In the genomic region with DNA sequence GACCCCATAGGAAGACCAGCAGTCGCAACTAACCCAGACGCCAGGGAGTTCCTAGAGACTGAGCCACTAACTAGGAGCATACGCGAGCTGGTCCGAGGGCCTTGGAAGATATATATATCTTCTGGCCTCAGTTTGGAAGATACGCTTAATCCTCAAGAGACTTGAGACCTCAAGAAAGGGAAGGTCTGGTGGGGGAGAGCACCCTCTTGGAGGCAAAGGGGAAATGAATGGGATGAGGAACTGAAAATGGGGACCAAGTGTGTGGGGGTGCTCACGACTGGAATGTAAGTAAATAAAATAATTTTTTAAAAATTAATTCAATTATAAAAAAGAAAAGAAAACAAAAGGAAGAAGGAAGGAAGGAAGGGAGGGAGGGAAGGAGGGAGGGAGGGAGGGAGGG, we compare ENCODE assay signal across 20 mouse cellular contexts.
DNase-seq lines count a peak whose midpoint lies in the region; ATAC-seq and TF ChIP-seq lines count a peak whose summit lies in the region.
"Had no signal": no experiment of that assay in that cellular context is flagged by ENCODE, and none has a peak within 500 bp of the region (broad histone marks: within the 10 kb centered on the region; RNA-seq: fewer than 3 reads in every experiment).

No protein-coding gene starts in this region.

- H3K9ac ChIP-seq in CH12.LX (ENCODE audit: insufficient read depth, low read depth): no peak overlapping the region
- H3K9ac ChIP-seq: embryonic facial prominence, embryonic 12.5 days; forebrain, embryonic 13.5 days; forebrain, embryonic 15.5 days; forebrain, postnatal 0 days had no signal

- dilution Hi-C loops in CH12.LX (cut with MboI; ENCODE audit: extremely low pct_ligation_motif_present, extremely low pct_unique_long_range_greater_than_20kb, low sequenced_read_pairs): no loop called here

- DNase-seq in CH12.LX (ENCODE audit: extremely low read depth): peak; percentile 3
- DNase-seq in urinary bladder, adult 2 months (ENCODE audit: low spot score): no peak
- no peak for DNase-seq in cerebellum, postnatal 4 days (ENCODE audit: low spot score in 2 of 2)
- DNase-seq: adrenal gland, adult 2 months; adrenal gland, postnatal 10 days; adrenal gland, postnatal 25 days; B cell, adult 2 months; cerebellum, adult 11 months; cerebellum, adult 18-20 months; cerebellum, adult 8-10 months; cerebellum, postnatal 10 days; cerebellum, postnatal 25 days; forebrain, postnatal 0 days had no signal

- H3K36me3 ChIP-seq in CH12.LX (replicated peaks in 1 of 2; ENCODE audit: control insufficient read depth in 1 of 2, insufficient read depth in 1 of 2, low read length in 1 of 2): no peaks in the 10 kb centered on the region
- H3K36me3 ChIP-seq: embryonic facial prominence, embryonic 10.5 days; embryonic facial prominence, embryonic 12.5 days; forebrain, embryonic 15.5 days had no signal

- H3K27ac ChIP-seq in CH12.LX (ENCODE audit: insufficient read depth, low read depth): no peak overlapping the region
- H3K27ac ChIP-seq: embryonic facial prominence, embryonic 10.5 days; embryonic facial prominence, embryonic 12.5 days; forebrain, embryonic 13.5 days; forebrain, embryonic 15.5 days had no signal

- no peaks in the 10 kb centered on the region for H3K79me2 ChIP-seq in CH12.LX (replicated peaks; ENCODE audit: control insufficient read depth, extremely low read depth, insufficient read depth, poor library complexity, severe bottlenecking)

- H3K9me3 ChIP-seq in CH12.LX (replicated peaks; ENCODE audit: low read length): no peaks in the 10 kb centered on the region
- H3K9me3 ChIP-seq: embryonic facial prominence, embryonic 10.5 days; embryonic facial prominence, embryonic 12.5 days; forebrain, embryonic 13.5 days; forebrain, embryonic 15.5 days had no signal

- no peak for TF ChIP-seq POLR2A in CH12.LX (IDR thresholded peaks at IDR 0.05; ENCODE audit: low read depth, low read length)

- ATAC-seq in granulocyte monocyte progenitor cell, adult 5-6 weeks (replicated peaks; ENCODE audit: poor library complexity, severe bottlenecking): peak; percentile 65
- peak; percentile 63 for ATAC-seq in megakaryocyte progenitor cell, adult 5-6 weeks (replicated peaks; ENCODE audit: poor library complexity)
- ATAC-seq: CD4-positive, CD25-positive, alpha-beta regulatory T cell, adult 4 months; forebrain, embryonic 13.5 days; forebrain, embryonic 15.5 days; forebrain, postnatal 0 days had no signal

- peaks cover 0 to 8% of the 10 kb centered on the region in 2 experiments; a peak in 2 of 4 replicates for H3K4me1 ChIP-seq in CH12.LX (ENCODE audit: control insufficient read depth in 1 of 2, insufficient read depth in 2 of 2)
- H3K4me1 ChIP-seq: forebrain, embryonic 15.5 days had no signal

- no peak for TF ChIP-seq EP300 in CH12.LX (IDR thresholded peaks at IDR 0.05; ENCODE audit: low read length)

- TF ChIP-seq RAD21 in CH12.LX (IDR thresholded peaks at IDR 0.05; ENCODE audit: low read depth, low read length): no peak

- H3K4me3 ChIP-seq in CH12.LX (replicated peaks in 1 of 3; ENCODE audit: low read depth in 2 of 3, low read length in 2 of 3, poor library complexity in 1 of 3): no peak overlapping the region
- H3K4me3 ChIP-seq: embryonic facial prominence, embryonic 10.5 days; embryonic facial prominence, embryonic 12.5 days; forebrain, embryonic 13.5 days; forebrain, embryonic 15.5 days had no signal

- no peak overlapping the region for H3K4me2 ChIP-seq in CH12.LX (ENCODE audit: insufficient read depth, low read depth, poor library complexity, severe bottlenecking)
- H3K4me2 ChIP-seq: embryonic facial prominence, embryonic 12.5 days; forebrain, embryonic 13.5 days; forebrain, embryonic 15.5 days had no signal

- peaks cover 36% of the 10 kb centered on the region for H3K27me3 ChIP-seq in CH12.LX (replicated peaks)
- H3K27me3 ChIP-seq: forebrain, embryonic 13.5 days; forebrain, embryonic 15.5 days had no signal

- TF ChIP-seq CTCF in CH12.LX (conservative IDR thresholded peaks at IDR 0.05 in 1 of 2, IDR thresholded peaks at IDR 0.05 in 1 of 2; ENCODE audit: low read depth in 2 of 2, low read length in 2 of 2): no peak

- in situ Hi-C loops in CH12.LX (cut with MboI; ENCODE audit: low pct_ligation_motif_present, low pct_unique_long_range_greater_than_20kb, low sequenced_read_pairs): no loop called here

TF ChIP-seq in CH12.LX, 34 proteins besides CTCF, POLR2A, EP300 and RAD21:
- no peak for TF ChIP-seq GABPA (IDR thresholded peaks at IDR 0.05; ENCODE audit: insufficient replicate concordance, low read depth, low read length)
- TF ChIP-seq ELF1 (IDR thresholded peaks at IDR 0.05; ENCODE audit: low read depth, low read length): no peak
- TF ChIP-seq E2F4 (IDR thresholded peaks at IDR 0.05; ENCODE audit: insufficient replicate concordance, low read depth, low read length): no peak
- TF ChIP-seq MAFK (IDR thresholded peaks at IDR 0.05; ENCODE audit: insufficient replicate concordance, low read length): no peak
- no peak for TF ChIP-seq MXI1 (IDR thresholded peaks at IDR 0.05; ENCODE audit: low read depth, low read length)
